Mouse (Mus musculus) testis, adult 2 months (tissue): ENCODE data around the gene Trpm8. TPM values are rescaled to one million over a fixed set of nuclear protein-coding genes. Genes with fewer than 3 reads are reported as not detected.

ENCODE experiments used
- H3K27ac ChIP-seq: fragments of 200-500 bp; 2 replicates; pipeline ENCODE4 v1.5.1; 2012; ENCODE audit warnings: low read depth, low read length; ENCODE audit not compliant: control insufficient read depth, insufficient read depth
- H3K27me3 ChIP-seq: fragments of 200-500 bp; 2 replicates; pipeline ENCODE4 v1.6.1; 2012; ENCODE audit warnings: mild to moderate bottlenecking, low read length, moderate library complexity; ENCODE audit not compliant: control insufficient read depth, insufficient read depth
- H3K36me3 ChIP-seq: fragments of 200-500 bp; 2 replicates; pipeline ENCODE4 v1.6.1; 2012; ENCODE audit warnings: mild to moderate bottlenecking, low read length; ENCODE audit not compliant: control insufficient read depth, insufficient read depth
- H3K4me1 ChIP-seq: fragments of 200-500 bp; 2 replicates; pipeline ENCODE4 v1.6.1; 2012; ENCODE audit warnings: low read length; ENCODE audit not compliant: control insufficient read depth, insufficient read depth
- H3K4me3 ChIP-seq: fragments of 200-500 bp; 2 replicates; pipeline ENCODE4 v1.5.1; 2012; ENCODE audit warnings: low read depth, mild to moderate bottlenecking, low read length, moderate library complexity, mixed read lengths; ENCODE audit not compliant: control insufficient read depth
- CTCF ChIP-seq: fragments of 200-500 bp; IDR thresholded peaks from 2 replicates; pipeline ENCODE4 v1.5.1; 2012; ENCODE audit warnings: low read depth, mild to moderate bottlenecking, inconsistent platforms, low read length, moderate library complexity; ENCODE audit not compliant: control insufficient read depth, insufficient read depth, insufficient replicate concordance
- POLR2A ChIP-seq: fragments of 200-500 bp; IDR thresholded peaks from 2 replicates; pipeline ENCODE4 v1.6.1; 2012; ENCODE audit warnings: low read depth, mild to moderate bottlenecking, inconsistent platforms, low read length, moderate library complexity; ENCODE audit not compliant: control insufficient read depth
- polyA plus RNA-seq: library from polyadenylated mRNA; depleted of rRNA; stranded (reverse); fragments of >200 nt; gene quantifications from 2 replicates; pipeline ENCODE4 v1.2.3, GENCODE M21; 2012

Trpm8 gene
- polyA plus RNA-seq, 1 experiment: 4.7 TPM

GRCm38 (mm10) chr1:88291409-88292005 lies 14.0 kb downstream of the Trpm8 start:
- TF ChIP-seq POLR2A (no peak), CTCF (no peak)
- H3K4me1 ChIP-seq: peaks cover 4% of the 10 kb centered on the region
- no peaks in the 10 kb centered on the region for H3K36me3 ChIP-seq
- H3K4me3 ChIP-seq: no peak overlapping the region
- H3K27ac ChIP-seq: no peak overlapping the region
- no peaks in the 10 kb centered on the region for H3K27me3 ChIP-seq

- H3K4me1 ChIP-seq: peaks cover 2% of the 10 kb centered on the region
- TF ChIP-seq CTCF (no peak), POLR2A (no peak)
- no peak overlapping the region for H3K27ac ChIP-seq
- H3K27me3 ChIP-seq: no peaks in the 10 kb centered on the region
- no peaks in the 10 kb centered on the region for H3K36me3 ChIP-seq
- no peak overlapping the region for H3K4me3 ChIP-seq
Observed at GRCm38 (mm10) chr1:88292057-88292456, 14.6 kb downstream of the Trpm8 start.

GRCm38 (mm10) chr1:88294650-88295049 lies 17.2 kb downstream of the Trpm8 start:
- no peak overlapping the region for H3K27ac ChIP-seq
- H3K4me1 ChIP-seq: no peaks in the 10 kb centered on the region
- H3K27me3 ChIP-seq: no peaks in the 10 kb centered on the region
- TF ChIP-seq POLR2A (no peak), CTCF (no peak)
- no peak overlapping the region for H3K4me3 ChIP-seq
- no peaks in the 10 kb centered on the region for H3K36me3 ChIP-seq

- TF ChIP-seq POLR2A (no peak), CTCF (no peak)
- H3K4me3 ChIP-seq: no peak overlapping the region
- no peaks in the 10 kb centered on the region for H3K27me3 ChIP-seq
- no peaks in the 10 kb centered on the region for H3K36me3 ChIP-seq
- no peaks in the 10 kb centered on the region for H3K4me1 ChIP-seq
- no peak overlapping the region for H3K27ac ChIP-seq
Observed at GRCm38 (mm10) chr1:88296171-88296920, 18.9 kb downstream of the Trpm8 start.

- Histone ChIP-seq H3K36me3 (no peaks in the 10 kb centered on the region), H3K27me3 (no peaks in the 10 kb centered on the region), H3K27ac (no peak overlapping the region), H3K4me1 (no peaks in the 10 kb centered on the region), H3K4me3 (no peak overlapping the region)
- no peak for TF ChIP-seq CTCF
- no peak for TF ChIP-seq POLR2A
Observed at GRCm38 (mm10) chr1:88297480-88298258, 20.2 kb downstream of the Trpm8 start.

GRCm38 (mm10) chr1:88298686-88299528 lies 21.4 kb downstream of the Trpm8 start:
- Histone ChIP-seq H3K27me3 (no peaks in the 10 kb centered on the region), H3K4me3 (no peak overlapping the region), H3K36me3 (no peaks in the 10 kb centered on the region), H3K4me1 (no peaks in the 10 kb centered on the region), H3K27ac (no peak overlapping the region)
- TF ChIP-seq POLR2A (no peak), CTCF (no peak)

- H3K27ac ChIP-seq: no peak overlapping the region
- H3K36me3 ChIP-seq: no peaks in the 10 kb centered on the region
- no peaks in the 10 kb centered on the region for H3K27me3 ChIP-seq
- TF ChIP-seq POLR2A (no peak), CTCF (no peak)
- H3K4me1 ChIP-seq: no peaks in the 10 kb centered on the region
- H3K4me3 ChIP-seq: no peak overlapping the region
Observed at GRCm38 (mm10) chr1:88299529-88299945, 22.1 kb downstream of the Trpm8 start.
